Mouse (Mus musculus): ENCODE measurements around the gene Zmynd15. TPM values are rescaled to one million over a fixed set of nuclear protein-coding genes. Genes with fewer than 3 reads are reported as not detected.
"Not testable (repeated sequence)": the region's sequence is repeated elsewhere in the genome, so short reads cannot be mapped to it uniquely, and the experiment has no call there.

Zmynd15 gene
- polyA plus RNA-seq, 1 experiment from 2014 or later, result 0.45 TPM

GRCm38 (mm10) chr11:70451797-70452498, 7.3 kb upstream of the Zmynd15 start, which contains the start of gene Med11:
Gene Med11 (plus strand): TSS chr11:70451919.
- WGBS, result under 1% methylated on average over 46 of the region's 46 CpGs

GRCm38 (mm10) chr11:70453261-70454044, 5.8 kb upstream of the Zmynd15 start:
- H3K27ac ChIP-seq, result no peak overlapping the region
- peak overlapping the region; percentile 59; the same call in 1 of the 2 replicates for H3K4me2 ChIP-seq
- H3K36me3 ChIP-seq, result peaks cover 11% of the 10 kb centered on the region
- H3K9ac ChIP-seq, result peak overlapping the region; percentile 43; the same call in 1 of the 2 replicates
- peak overlapping the region; percentile 63; the same call in 1 of the 2 replicates for H3K4me3 ChIP-seq
- no peaks in the 10 kb centered on the region for H3K9me3 ChIP-seq
- peaks cover 7% of the 10 kb centered on the region for H3K27me3 ChIP-seq
- peaks cover 27% of the 10 kb centered on the region for H3K4me1 ChIP-seq (replicated peaks)
- ATAC-seq (ENCODE audit: low FRiP score), result no peak
- 93% methylated on average over 9 of the region's 9 CpGs for WGBS

More at GRCm38 (mm10) chr11:70451797-70452498, 7.3 kb upstream of the Zmynd15 start, which contains the start of gene Med11:
- ATAC-seq (ENCODE audit: low FRiP score), result peak; percentile 98
- Histone ChIP-seq H3K9me3 (no peaks in the 10 kb centered on the region), H3K4me1 (replicated peaks) (peaks cover 27% of the 10 kb centered on the region), H3K36me3 (peaks cover 11% of the 10 kb centered on the region), H3K27ac (peak within 1 kb of the TSS; percentile 97), H3K27me3 (no peaks in the 10 kb centered on the region), H3K9ac (peak within 1 kb of the TSS; percentile 79), H3K4me3 (peak within 1 kb of the TSS; percentile 63), H3K4me2 (peak within 1 kb of the TSS; percentile 59)

DNA sequence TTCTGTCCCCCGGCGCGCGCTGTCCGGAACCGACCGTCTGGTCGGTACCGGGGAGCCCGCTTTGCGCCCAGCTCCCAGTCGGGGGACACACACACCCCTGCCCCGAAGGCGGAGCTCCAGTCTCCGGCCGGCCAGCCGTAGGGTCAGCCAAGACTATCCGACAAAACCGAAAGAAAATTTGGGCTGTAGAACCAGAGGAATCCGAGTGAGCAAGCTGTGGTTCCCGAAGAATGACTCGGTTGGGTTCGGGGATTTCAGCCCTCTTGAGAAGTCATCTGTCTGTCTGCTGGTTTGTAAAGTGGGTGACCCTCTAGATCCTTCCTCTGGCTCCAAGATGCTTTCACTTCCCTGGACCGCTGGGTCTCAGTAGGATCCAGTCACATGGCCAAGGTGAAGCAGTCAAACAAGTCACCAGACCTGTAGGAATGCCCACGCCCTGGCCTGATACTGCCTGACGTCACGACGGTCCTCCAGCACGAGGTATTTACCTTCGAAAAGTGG, 418 bp downstream of the Zmynd15 start, which contains the start of gene Cxcl16:
TSS of gene Cxcl16 (minus strand) at position 384 of the 501 bp plus-strand sequence.
- Histone ChIP-seq H3K4me3 (peak within 1 kb of the TSS; percentile 42), H3K36me3 (peaks cover 5% of the 10 kb centered on the region), H3K27ac (no peak within 1 kb of the TSS), H3K27me3 (peaks cover 69% of the 10 kb centered on the region), H3K4me1 (replicated peaks) (peaks cover 12% of the 10 kb centered on the region), H3K9me3 (no peaks in the 10 kb centered on the region), H3K4me2 (peak within 1 kb of the TSS; percentile 64), H3K9ac (peak within 1 kb of the TSS; percentile 68)
- 5% methylated on average over 30 of the region's 30 CpGs for WGBS
- no peak for ATAC-seq (ENCODE audit: low FRiP score)

GRCm38 (mm10) chr11:70463970-70464369, 4.7 kb downstream of the Zmynd15 start:
- Histone ChIP-seq H3K4me3 (no peak overlapping the region), H3K9ac (no peak overlapping the region), H3K27me3 (peaks cover 88% of the 10 kb centered on the region), H3K9me3 (no peaks in the 10 kb centered on the region), H3K36me3 (no peaks in the 10 kb centered on the region), H3K27ac (no peak overlapping the region), H3K4me1 (replicated peaks) (peaks cover 19% of the 10 kb centered on the region), H3K4me2 (no peak overlapping the region)
- no peak for ATAC-seq (ENCODE audit: low FRiP score)
- WGBS, result 80% methylated on average over 5 of the region's 5 CpGs

GRCm38 (mm10) chr11:70465211-70465610, 6.0 kb downstream of the Zmynd15 start:
- no peak for ATAC-seq (ENCODE audit: low FRiP score)
- Histone ChIP-seq H3K36me3 (no peaks in the 10 kb centered on the region), H3K4me1 (replicated peaks) (peaks cover 11% of the 10 kb centered on the region), H3K4me3 (0 out of 2 replicates have a peak overlapping the region, but pooled peaks have one; percentile 17), H3K9me3 (no peaks in the 10 kb centered on the region), H3K9ac (peak overlapping the region; percentile 49; the same call in 1 of the 2 replicates), H3K4me2 (peak overlapping the region; percentile 40), H3K27me3 (peaks cover 76% of the 10 kb centered on the region), H3K27ac (no peak overlapping the region)
- WGBS, result 28% methylated on average over 16 of the region's 16 CpGs

DNA sequence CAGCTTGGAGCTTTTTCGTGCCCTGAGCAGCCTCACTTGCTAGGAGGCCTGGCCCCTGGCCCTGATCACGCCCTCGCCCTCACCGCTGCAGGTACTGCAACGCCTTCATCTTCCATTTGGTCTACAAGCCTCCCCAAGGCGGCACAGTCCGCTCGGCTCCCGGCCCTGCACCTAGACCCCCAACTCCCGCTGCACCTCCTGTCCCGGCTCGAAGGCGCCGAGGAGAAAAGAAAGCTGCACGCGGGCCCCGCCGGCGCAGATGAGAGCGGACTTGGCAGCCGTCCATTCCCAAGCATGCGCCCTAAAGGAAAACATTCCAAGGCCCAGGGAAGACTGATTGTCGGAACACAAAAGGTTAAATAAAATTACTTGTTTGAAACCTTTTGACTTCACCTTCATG, 6.6 kb downstream of the Zmynd15 start:
- Histone ChIP-seq H3K36me3 (no peaks in the 10 kb centered on the region), H3K4me3 (peak overlapping the region; percentile 17; the same call in 1 of the 2 replicates), H3K9me3 (no peaks in the 10 kb centered on the region), H3K4me2 (peak overlapping the region; percentile 40), H3K9ac (peak overlapping the region; percentile 49; the same call in 1 of the 2 replicates), H3K27me3 (peaks cover 70% of the 10 kb centered on the region), H3K27ac (no peak overlapping the region), H3K4me1 (replicated peaks) (peaks cover 11% of the 10 kb centered on the region)
- no peak for ATAC-seq (ENCODE audit: low FRiP score)
- WGBS, result 16% methylated on average over 23 of the region's 23 CpGs

DNA sequence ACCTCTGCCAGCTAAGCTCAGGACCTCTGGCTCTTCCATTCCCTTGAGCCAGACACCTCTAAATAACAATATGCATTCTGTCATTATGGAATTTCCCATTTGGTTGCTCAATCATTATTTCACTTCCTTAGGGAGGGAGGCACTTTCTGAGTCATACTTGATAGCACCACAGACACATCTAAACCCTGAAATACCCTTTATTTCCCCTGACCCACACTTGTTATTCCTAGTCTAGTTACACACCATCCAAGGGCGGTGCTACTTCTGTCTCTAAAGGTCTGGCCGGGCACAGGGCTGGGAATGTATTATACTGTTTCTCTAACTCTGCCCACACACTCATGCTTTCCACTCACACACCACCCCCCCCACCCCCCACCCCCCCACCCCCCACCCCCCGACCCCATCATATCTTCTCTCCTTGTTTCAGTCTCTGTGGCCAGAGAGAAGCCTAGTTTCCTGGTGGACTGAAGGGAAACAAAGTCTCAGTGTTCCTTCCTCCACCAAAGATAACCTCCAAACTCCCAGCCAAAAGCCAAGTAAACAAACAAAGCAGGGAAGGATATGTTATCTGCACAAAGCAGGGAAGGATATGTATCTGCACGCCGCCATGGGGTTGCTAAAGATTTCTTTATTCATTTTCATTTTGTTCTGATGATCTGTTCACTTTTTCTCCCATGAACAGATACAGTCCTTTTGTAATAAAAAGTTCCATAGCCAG, 8.8 kb downstream of the Zmynd15 start:
- no peak for ATAC-seq (ENCODE audit: low FRiP score)

DNA sequence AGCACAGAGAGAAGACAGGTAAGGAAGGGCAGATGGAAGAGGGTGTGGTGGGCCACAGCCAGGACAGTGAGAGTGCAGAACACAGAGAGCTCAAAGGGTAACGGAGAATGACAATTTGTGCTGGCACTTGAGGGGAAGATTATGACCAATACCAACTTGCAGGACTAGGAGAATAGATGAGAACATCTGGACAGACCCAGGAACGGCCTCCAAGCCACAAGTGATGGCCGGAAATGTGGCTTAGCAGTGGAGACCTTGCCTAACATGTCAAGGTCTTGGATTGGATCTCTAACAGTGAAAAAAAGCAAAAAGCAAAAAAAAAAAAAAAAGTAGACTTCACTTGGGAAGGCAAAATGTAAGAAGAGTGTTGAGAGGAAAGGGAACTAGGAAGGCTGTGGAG, 10.5 kb downstream of the Zmynd15 start:
- WGBS, result 89% methylated on average over 3 of the region's 3 CpGs

More for the DNA sequence above, 8.8 kb downstream of the Zmynd15 start:
- H3K27me3 ChIP-seq, result peaks cover 47% of the 10 kb centered on the region
- H3K9ac ChIP-seq, result no peak overlapping the region
- WGBS, result 92% methylated on average over 5 of the region's 5 CpGs
- no peak overlapping the region for H3K4me3 ChIP-seq
- H3K36me3 ChIP-seq, result no peaks in the 10 kb centered on the region
- H3K4me1 ChIP-seq (replicated peaks), result peaks cover 11% of the 10 kb centered on the region
- no peaks in the 10 kb centered on the region for H3K9me3 ChIP-seq
- no peak overlapping the region for H3K27ac ChIP-seq
- no peak overlapping the region for H3K4me2 ChIP-seq

GRCm38 (mm10) chr11:70472716-70473115, 13.5 kb downstream of the Zmynd15 start:
- H3K4me3 ChIP-seq, result no peak overlapping the region
- H3K4me2 ChIP-seq, result no peak overlapping the region
- H3K27ac ChIP-seq, result no peak overlapping the region
- no peak overlapping the region for H3K9ac ChIP-seq
- no peaks in the 10 kb centered on the region for H3K9me3 ChIP-seq
- ATAC-seq (ENCODE audit: low FRiP score), result no peak
- H3K4me1 ChIP-seq (replicated peaks), result no peaks in the 10 kb centered on the region
- H3K27me3 ChIP-seq, result peaks cover under 1% of the 10 kb centered on the region; the same call in 1 of the 2 replicates
- no peaks in the 10 kb centered on the region for H3K36me3 ChIP-seq

More for the DNA sequence above, 10.5 kb downstream of the Zmynd15 start:
- no peak for ATAC-seq (ENCODE audit: low FRiP score)
- Histone ChIP-seq H3K4me3 (no peak overlapping the region), H3K9ac (no peak overlapping the region), H3K36me3 (no peaks in the 10 kb centered on the region), H3K4me1 (replicated peaks) (peaks cover 11% of the 10 kb centered on the region), H3K4me2 (no peak overlapping the region), H3K9me3 (no peaks in the 10 kb centered on the region), H3K27me3 (peaks cover 30% of the 10 kb centered on the region), H3K27ac (no peak overlapping the region)

- not testable (repeated sequence) for H3K36me3 ChIP-seq; H3K9ac ChIP-seq; H3K9me3 ChIP-seq; H3K27me3 ChIP-seq; H3K4me1 ChIP-seq (replicated peaks); H3K4me3 ChIP-seq; H3K27ac ChIP-seq; H3K4me2 ChIP-seq; ATAC-seq (ENCODE audit: low FRiP score)
- 96% methylated on average over 5 of the region's 5 CpGs for WGBS
These were observed 14.1 kb downstream of the Zmynd15 start for GRCm38 (mm10) chr11:70473291-70473690.

DNA sequence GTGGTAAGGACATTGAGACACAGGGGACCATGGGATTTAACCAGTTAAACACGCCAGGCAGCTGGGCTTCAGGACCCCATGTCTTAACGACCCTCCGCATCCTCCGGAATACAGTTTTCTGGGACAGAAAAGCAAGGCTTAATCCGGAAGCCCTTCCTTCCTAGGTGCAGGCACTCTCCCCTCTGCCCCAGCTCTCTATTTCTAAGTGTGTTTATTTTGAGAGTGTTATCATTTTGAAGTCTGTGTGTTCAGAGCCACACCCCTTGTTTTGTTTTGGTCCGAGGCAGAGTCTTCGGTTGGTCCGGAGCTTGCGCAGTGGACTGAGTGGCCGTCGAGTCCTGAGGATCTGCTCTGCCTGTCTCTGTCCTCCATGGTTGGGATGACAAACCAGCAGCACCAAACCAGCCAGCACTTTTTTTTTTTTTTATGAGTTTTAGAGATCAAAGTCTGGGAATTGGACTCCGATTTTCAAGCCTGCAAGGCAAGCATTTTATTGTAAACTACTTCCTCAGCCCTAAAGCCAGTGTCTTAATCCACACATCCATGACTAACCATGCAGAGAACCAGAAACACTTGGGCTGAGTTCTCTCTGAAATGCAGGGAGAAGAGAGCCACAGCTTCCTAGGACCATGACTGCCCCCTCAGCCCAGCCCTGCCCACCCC, 15.8 kb downstream of the Zmynd15 start:
- H3K4me2 ChIP-seq, result no peak overlapping the region
- no peak overlapping the region for H3K9ac ChIP-seq
- 86% methylated on average over 12 of the region's 12 CpGs for WGBS
- ATAC-seq (ENCODE audit: low FRiP score), result no peak
- H3K36me3 ChIP-seq, result no peaks in the 10 kb centered on the region
- no peaks in the 10 kb centered on the region for H3K4me1 ChIP-seq (replicated peaks)
- no peak overlapping the region for H3K4me3 ChIP-seq
- H3K27ac ChIP-seq, result no peak overlapping the region
- no peaks in the 10 kb centered on the region for H3K27me3 ChIP-seq
- H3K9me3 ChIP-seq, result no peaks in the 10 kb centered on the region
